Mouse (Mus musculus): ENCODE measurements around the gene Arg2.

DNA sequence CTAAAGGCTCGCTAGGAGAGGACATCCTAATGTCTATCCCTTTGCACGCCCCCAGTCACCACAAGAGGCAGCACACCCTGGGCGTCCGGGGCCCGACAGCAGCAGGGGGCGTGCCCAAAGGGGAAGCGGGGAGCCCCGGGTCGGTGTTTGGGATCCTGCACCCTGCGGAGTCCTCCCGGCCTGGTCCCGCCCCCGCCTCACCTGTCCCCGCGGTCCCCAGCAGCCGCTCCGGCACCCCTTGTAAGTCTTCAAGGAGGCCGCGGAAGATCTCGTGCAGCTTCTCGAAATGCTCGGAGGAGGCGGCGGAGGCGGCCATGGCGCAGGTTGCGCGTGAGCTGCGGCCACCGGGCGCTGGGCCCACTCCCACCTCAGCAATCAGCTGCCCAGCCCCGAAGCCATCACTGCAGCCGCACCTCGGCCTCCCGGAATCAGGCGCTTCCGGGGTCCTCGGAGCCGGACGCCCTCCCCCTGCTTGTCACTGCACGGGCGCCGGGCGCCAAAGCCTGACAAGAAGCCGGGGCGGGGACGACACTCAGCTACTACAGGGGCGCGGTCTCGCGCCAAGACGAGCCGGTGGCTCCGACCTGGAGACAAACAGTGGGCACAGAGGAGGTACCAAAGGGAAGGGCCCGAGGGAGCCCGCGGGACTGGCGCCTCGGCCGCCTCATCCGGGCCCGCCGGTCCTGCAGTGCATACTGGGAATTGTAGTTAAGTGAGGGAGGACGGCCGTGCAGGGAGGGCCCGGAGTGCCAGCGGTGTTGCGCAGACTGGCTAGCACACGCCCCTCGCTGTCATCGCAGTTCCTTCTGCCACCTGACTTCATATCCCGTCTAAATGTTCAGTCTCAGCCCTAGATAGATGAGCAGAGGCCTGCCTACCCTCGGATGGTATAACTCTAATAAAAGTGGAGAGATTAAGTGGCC is 41.7 kb downstream of the Arg2 start, which contains the start of gene Vti1b:
- TF ChIP-seq CTCF (IDR thresholded peaks at IDR 0.05) (peak; percentile 77), EP300 (IDR thresholded peaks at IDR 0.05) (peak; percentile 53; the same call in 1 of the 2 replicates)

Data from lung, postnatal 0 days (tissue).